Mouse (Mus musculus): ENCODE data around the gene Jmjd1c.

- TF ChIP-seq ZNF384 (IDR thresholded peaks at IDR 0.05; ENCODE audit: low read depth, low read length) (no peak), CHD2 (IDR thresholded peaks at IDR 0.05; ENCODE audit: low read depth, low read length) (no peak), MAFK (IDR thresholded peaks at IDR 0.05; ENCODE audit: insufficient read depth, low read depth, low read length) (no peak)
Observed at GRCm38 (mm10) chr10:67123756-67124155, 27.8 kb downstream of the Jmjd1c start.
